Mouse (Mus musculus) monocyte, adult 5-6 weeks (primary cell): ENCODE measurements around the gene Pqlc2. TPM values are rescaled to one million over a fixed set of nuclear protein-coding genes. Genes with fewer than 3 reads are reported as not detected.

ENCODE experiments used
- ATAC-seq: fragments of 153-309, 156-312 bp; replicated peaks from 2 replicates; pipeline ENCODE4 v1.8.0; 2017; ENCODE audit warnings: mild to moderate bottlenecking; ENCODE audit not compliant: low TSS enrichment, insufficient number of reproducible peaks, severe bottlenecking, poor library complexity, low FRiP score
- total RNA-seq: library from RNA; stranded (forward); fragments of 200-1000, 200-491, 200-594 nt; gene quantifications from 3 replicates; pipeline ENCODE4 v1.2.3, GENCODE M21; 2017

Gene Pqlc2
- total RNA-seq, 1 experiment from 2014 or later = 6.4 TPM

GRCm38 (mm10) chr4:139246130-139246877 is 64.2 kb downstream of the Pqlc2 start:
- ATAC-seq = no peak

- no peak for ATAC-seq
Observed at GRCm38 (mm10) chr4:139245534-139245933, 65.0 kb downstream of the Pqlc2 start.

GRCm38 (mm10) chr4:139244766-139245165 is 65.7 kb downstream of the Pqlc2 start:
- no peak for ATAC-seq

- no peak for ATAC-seq
Observed at GRCm38 (mm10) chr4:139244176-139244575, 66.3 kb downstream of the Pqlc2 start.

Other genes with a start within 250 kb of the Pqlc2 start
- not detected in 3 replicates for gene Htr6, start 235.1 kb downstream of the Pqlc2 start, total RNA-seq
- gene Nbl1, start 217.7 kb downstream of the Pqlc2 start, total RNA-seq = 0.32 TPM in 1 of 3 replicates, not detected in the others
- 102 to 135 TPM (median 117 TPM) in 3 replicates for gene Minos1, start 179.6 kb downstream of the Pqlc2 start, total RNA-seq
- gene Capzb, start 117.8 kb downstream of the Pqlc2 start, total RNA-seq = 302 to 348 TPM (median 323 TPM) in 3 replicates
- 3.6 to 7.3 TPM (median 4.8 TPM) in 3 replicates for gene Akr7a5, start within 50 bp of the Pqlc2 start, total RNA-seq
- 20.8 to 41.9 TPM (median 26.8 TPM) in 3 replicates for gene Mrto4, start 41.9 kb upstream of the Pqlc2 start, total RNA-seq
- gene Emc1, start 41.9 kb upstream of the Pqlc2 start, total RNA-seq = 14.3 to 34.6 TPM (median 21.9 TPM) in 3 replicates
- gene Ubr4, start 41.9 kb upstream of the Pqlc2 start, total RNA-seq = 38.5 to 107 TPM (median 47.9 TPM) in 3 replicates
- 11.1 to 19.2 TPM (median 11.7 TPM) in 3 replicates for gene Iffo2, start 219.8 kb upstream of the Pqlc2 start, total RNA-seq